Mouse (Mus musculus) urinary bladder, postnatal 10 days (tissue): Measurements from ENCODE around the gene Sp3.
"Not testable (repeated sequence)": the region's sequence is repeated elsewhere in the genome, so short reads cannot be mapped to it uniquely, and the experiment has no call there.

ENCODE experiments used
- DNase-seq: peaks from one replicate; pipeline ENCODE4 v3.0.0; 2022; ENCODE audit warnings: low spot score

Gene Sp3

DNA sequence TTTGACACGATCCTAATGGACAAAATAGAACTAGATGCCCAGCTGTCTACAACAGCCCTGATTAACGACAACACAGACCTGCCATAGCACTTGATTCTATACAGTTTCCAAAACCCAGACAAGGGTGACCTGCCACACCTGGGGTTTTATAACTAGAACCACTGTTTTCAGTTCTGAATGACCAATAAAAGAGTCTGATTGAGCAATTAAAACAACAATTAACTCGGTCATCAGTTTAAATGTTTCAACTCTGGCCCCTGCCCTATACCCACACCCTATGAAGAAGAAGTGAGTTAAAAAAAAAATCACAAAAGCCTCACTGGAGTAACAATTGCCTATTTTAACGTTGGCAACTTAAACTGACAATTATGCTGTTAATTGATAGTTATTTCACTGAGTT is 64.1 kb downstream of the Sp3 start:
- DNase-seq: no peak

DNA sequence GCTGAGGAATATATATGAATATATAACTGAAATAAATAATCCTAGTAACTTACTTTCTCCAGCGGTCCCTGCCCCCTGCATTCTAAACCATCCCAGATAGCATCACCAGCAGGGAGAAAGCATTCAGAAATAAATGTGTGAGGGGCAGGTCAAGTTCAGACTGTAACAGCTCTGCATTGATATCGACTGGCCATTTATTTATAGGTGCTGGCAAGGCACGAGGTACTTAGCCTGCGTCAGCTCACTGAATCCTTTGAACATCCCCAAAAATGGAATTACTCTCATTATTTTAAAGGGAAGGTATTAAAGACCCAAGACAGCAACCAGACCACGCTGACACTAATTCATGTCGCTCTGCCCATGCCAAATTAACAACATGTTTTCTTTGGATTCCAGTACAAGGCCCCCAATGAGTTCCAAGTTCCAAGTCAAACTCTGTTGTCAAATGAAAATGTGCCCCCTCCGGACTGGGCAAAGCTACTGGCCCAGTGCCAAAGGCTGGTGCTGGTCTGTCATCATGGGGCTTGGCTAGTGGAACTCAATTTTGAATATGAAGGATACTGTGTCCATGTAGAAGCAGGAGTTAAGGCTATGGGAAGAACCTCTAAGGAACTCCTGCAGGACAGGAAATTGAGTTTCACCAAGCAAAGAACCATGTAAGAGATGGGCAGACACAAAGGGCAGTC is 64.9 kb downstream of the Sp3 start:
- no peak for DNase-seq

- no peak for DNase-seq
Observed at GRCm38 (mm10) chr2:72913458-72913760, 66.8 kb downstream of the Sp3 start.

- DNase-seq: no peak
Observed at GRCm38 (mm10) chr2:72912708-72913457, 67.4 kb downstream of the Sp3 start.

- DNase-seq: no peak
Observed at GRCm38 (mm10) chr2:72911527-72911926, 68.7 kb downstream of the Sp3 start.

DNA sequence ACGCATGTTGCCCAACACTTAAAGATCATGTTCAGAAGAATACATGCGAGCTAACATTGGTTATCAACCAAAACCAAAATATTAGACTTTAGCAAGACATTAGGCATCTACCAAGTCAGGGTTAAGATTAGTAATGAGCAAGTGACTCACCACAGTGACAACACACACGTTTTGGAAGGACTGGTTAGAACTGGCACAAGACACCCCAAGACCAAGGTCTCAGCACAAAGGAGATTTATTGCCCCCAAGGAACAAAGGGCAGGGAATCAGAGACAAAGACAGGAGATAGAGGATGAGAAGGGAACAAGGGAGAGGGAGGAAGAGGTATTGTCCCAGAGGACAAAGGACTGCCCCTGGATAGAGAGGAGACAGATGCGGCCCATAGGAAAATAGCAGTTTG is 71.2 kb downstream of the Sp3 start:
- DNase-seq: no peak

DNA sequence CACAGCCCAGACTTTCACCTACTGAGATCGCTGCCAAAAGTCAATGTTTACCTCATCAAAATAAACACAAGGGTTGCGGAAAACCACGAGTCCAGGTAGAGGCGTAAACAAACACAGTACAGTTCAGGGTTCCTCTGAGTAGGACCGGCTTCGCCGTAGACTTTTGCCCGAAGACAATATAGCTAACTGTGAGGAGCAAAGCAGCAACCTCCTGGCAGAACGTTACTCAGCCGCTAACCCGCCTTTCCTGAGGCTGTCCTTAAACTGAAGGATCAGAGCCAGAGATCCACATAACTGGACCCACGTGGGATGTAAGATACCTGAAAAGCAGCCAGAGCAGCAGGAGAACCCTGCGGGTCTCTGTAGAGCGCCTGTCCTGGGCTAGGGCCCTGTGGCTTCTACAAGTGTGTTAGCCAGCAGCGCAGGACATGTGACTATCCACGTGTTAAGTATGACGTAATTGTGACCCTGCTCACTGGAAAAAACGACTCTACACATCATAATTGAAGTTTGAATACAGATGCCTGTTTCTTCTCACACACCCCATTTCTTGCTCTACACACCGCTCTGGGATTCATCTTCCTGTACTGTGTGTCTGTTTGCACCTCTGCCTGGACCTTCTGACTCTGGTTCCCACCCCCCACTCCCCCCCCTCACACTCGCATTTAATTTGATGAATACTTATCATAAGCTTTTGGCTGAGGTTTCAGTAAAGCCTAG is 71.9 kb downstream of the Sp3 start:
- DNase-seq: no peak

DNA sequence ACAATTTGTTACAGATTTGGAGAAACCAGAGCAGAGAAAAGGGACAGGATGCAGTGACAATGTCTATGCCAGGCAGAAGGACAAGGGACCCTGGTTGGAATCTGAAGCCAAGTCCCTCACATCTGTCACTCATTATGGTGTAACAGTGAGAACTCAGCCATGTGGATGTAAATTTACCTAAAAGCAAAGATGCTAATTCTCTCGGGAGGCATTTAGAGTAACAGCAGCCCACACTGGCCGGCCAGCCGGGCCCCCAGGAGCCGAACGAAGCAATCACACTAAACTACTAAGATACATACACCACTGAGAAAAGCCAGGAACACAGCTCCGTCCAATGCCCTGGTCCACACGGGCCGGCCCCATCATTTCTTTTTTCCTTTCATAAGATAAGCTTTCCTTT is 73.5 kb downstream of the Sp3 start:
- DNase-seq: no peak

GRCm38 (mm10) chr2:72902816-72903680 is 77.2 kb downstream of the Sp3 start:
- DNase-seq: not testable (repeated sequence)

DNA sequence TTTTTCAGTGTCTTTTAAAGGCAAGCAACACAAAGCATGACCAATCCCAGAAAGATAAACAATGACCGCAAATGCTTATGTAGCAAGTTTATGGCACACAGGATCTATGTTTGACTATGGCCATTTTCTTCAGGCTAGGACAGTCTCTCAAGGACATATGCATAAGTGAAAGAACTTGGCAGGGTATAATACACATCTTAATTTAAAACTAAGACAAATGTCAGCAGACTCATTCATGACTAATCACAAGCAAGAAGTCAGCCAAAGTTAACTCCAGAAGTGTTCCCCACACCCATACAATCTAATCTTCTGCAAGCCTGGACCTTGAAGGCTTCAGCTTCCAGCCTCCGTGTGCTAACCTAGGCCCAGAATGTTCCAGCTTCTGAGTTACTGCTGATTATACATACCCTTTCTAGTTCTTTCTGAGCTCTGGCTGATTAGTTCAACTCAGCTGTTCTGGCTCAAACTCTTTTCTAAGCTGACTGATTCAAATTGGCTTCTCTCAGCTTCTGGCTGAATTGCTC is 81.4 kb downstream of the Sp3 start:
- DNase-seq: no peak

GRCm38 (mm10) chr2:72898094-72898781 is 82.0 kb downstream of the Sp3 start:
- DNase-seq: no peak

GRCm38 (mm10) chr2:72889806-72890205 is 90.4 kb downstream of the Sp3 start:
- no peak for DNase-seq
